Mouse (Mus musculus) lung, postnatal 0 days (tissue): ENCODE data around the gene Ifna12. TPM values are rescaled to one million over a fixed set of nuclear protein-coding genes. Genes with fewer than 3 reads are reported as not detected.
"Not testable (repeated sequence)": the region's sequence is repeated elsewhere in the genome, so short reads cannot be mapped to it uniquely, and the experiment has no call there.

Experiments
- ATAC-seq: fragments of 200-750 bp; cut with Nextera tagmentation; 2 replicates; pipeline ENCODE4 v1.8.0; 2017; ENCODE audit warnings: moderate library complexity
- DNase-seq: peaks from one replicate; pipeline ENCODE4 v3.0.0-alpha.2; 2016; ENCODE audit warnings: low spot score
- H3K27ac ChIP-seq: fragments of 300-500 bp; sonication (generic); 2 replicates; pipeline ENCODE4 v1.5.1; 2014; ENCODE audit warnings: antibody characterized with exemption, mild to moderate bottlenecking, low read length, mixed read lengths
- H3K27me3 ChIP-seq: fragments of 300-500 bp; sonication (generic); replicated peaks from 2 replicates; pipeline ENCODE4 v1.6.1; 2014; ENCODE audit warnings: low read length, mixed read lengths; ENCODE audit not compliant: insufficient read depth
- H3K36me3 ChIP-seq: fragments of 300-500 bp; sonication (generic); 2 replicates; pipeline ENCODE4 v1.6.1; 2014; ENCODE audit warnings: low read length, mixed read lengths; ENCODE audit not compliant: insufficient read depth
- H3K4me1 ChIP-seq: fragments of 300-500 bp; sonication (generic); 2 replicates; pipeline ENCODE4 v1.6.1; 2014; ENCODE audit warnings: antibody characterized with exemption, low read depth, low read length, mixed read lengths; ENCODE audit not compliant: insufficient read depth
- H3K4me2 ChIP-seq: fragments of 300-500 bp; sonication (generic); replicated peaks from 2 replicates; pipeline ENCODE4 v1.6.1; 2014; ENCODE audit warnings: low read depth, mild to moderate bottlenecking, low read length, moderate library complexity, mixed read lengths
- H3K4me3 ChIP-seq: fragments of 300-500 bp; sonication (generic); 2 replicates; pipeline ENCODE4 v1.5.1; 2014; ENCODE audit warnings: low read depth, low read length
- H3K9ac ChIP-seq: fragments of 300-500 bp; sonication (generic); replicated peaks from 2 replicates; pipeline ENCODE4 v1.6.1; 2014; ENCODE audit warnings: low read depth, mild to moderate bottlenecking
- H3K9me3 ChIP-seq: fragments of 300-500 bp; sonication (generic); 2 replicates; pipeline ENCODE4 v1.6.1; 2016; ENCODE audit warnings: low read length, mixed read lengths
- CTCF ChIP-seq: IDR thresholded peaks from 2 replicates; pipeline ENCODE4 v1.5.1; 2016; ENCODE audit warnings: antibody characterized with exemption, mild to moderate bottlenecking
- EP300 ChIP-seq: IDR thresholded peaks from 2 replicates; pipeline ENCODE4 v1.6.1; 2016; ENCODE audit warnings: antibody characterized with exemption, mild to moderate bottlenecking, control low read depth
- WGBS: fragments of 180-500 bp; shearing (Covaris S2); extraction: QIAGEN DNeasy Blood & Tissue Kit; methylation state at CpG from one replicate; pipeline ENCODE4 v1.1.7; 2014; 5-methylcytosine and 5-hydroxymethylcytosine counted together
- polyA plus RNA-seq: library from polyadenylated mRNA; unstranded; fragments of >200 nt; fragmentation: Nextera tagmentation; extraction: Ambion mirVana; gene quantifications from 2 replicates; pipeline ENCODE4 v1.2.1, GENCODE M21; 2015

The Ifna12 gene
- polyA plus RNA-seq, 1 experiment from 2014 or later, result not detected

GRCm38 (mm10) chr4:88592285-88592684 is 10.9 kb downstream of the Ifna12 start, which contains the start of gene Ifna9:
Gene Ifna9, minus strand, starts transcription at chr4:88592385.
- H3K27ac ChIP-seq, result no peak within 1 kb of the TSS
- no peaks in the 10 kb centered on the region for H3K27me3 ChIP-seq
- no peaks in the 10 kb centered on the region for H3K9me3 ChIP-seq
- H3K4me1 ChIP-seq, result no peaks in the 10 kb centered on the region
- H3K4me2 ChIP-seq, result no peak within 1 kb of the TSS
- TF ChIP-seq EP300, result no peak
- TF ChIP-seq CTCF, result no peak
- no peaks in the 10 kb centered on the region for H3K36me3 ChIP-seq
- 75% methylated on average over 1 of the region's 1 CpGs for WGBS
- ATAC-seq (no peak), DNase-seq (no peak)
- no peak within 1 kb of the TSS for H3K4me3 ChIP-seq
- no peak within 1 kb of the TSS for H3K9ac ChIP-seq

GRCm38 (mm10) chr4:88571698-88572097 is 31.5 kb downstream of the Ifna12 start, which contains the start of gene Ifna14:
Gene Ifna14, minus strand, starts transcription at chr4:88571798.
- no peak for TF ChIP-seq EP300
- no peak for TF ChIP-seq CTCF
- 67% methylated on average over 1 of the region's 1 CpGs for WGBS
- no peaks in the 10 kb centered on the region for H3K4me1 ChIP-seq
- no peak within 1 kb of the TSS for H3K27ac ChIP-seq
- no peak within 1 kb of the TSS for H3K9ac ChIP-seq
- H3K36me3 ChIP-seq, result no peaks in the 10 kb centered on the region
- no peaks in the 10 kb centered on the region for H3K9me3 ChIP-seq
- no peak for DNase-seq
- H3K4me2 ChIP-seq, result no peak within 1 kb of the TSS
- no peak within 1 kb of the TSS for H3K4me3 ChIP-seq
- no peak for ATAC-seq
- no peaks in the 10 kb centered on the region for H3K27me3 ChIP-seq

- no peaks in the 10 kb centered on the region for H3K9me3 ChIP-seq
- no peak for DNase-seq
- 90% methylated on average over 1 of the region's 1 CpGs for WGBS
- H3K4me3 ChIP-seq, result no peak overlapping the region
- no peak for ATAC-seq
- H3K36me3 ChIP-seq, result no peaks in the 10 kb centered on the region
- H3K27ac ChIP-seq, result no peak overlapping the region
- no peaks in the 10 kb centered on the region for H3K27me3 ChIP-seq
- no peak for TF ChIP-seq CTCF
- no peak for TF ChIP-seq EP300
- H3K4me2 ChIP-seq, result no peak overlapping the region
- no peaks in the 10 kb centered on the region for H3K4me1 ChIP-seq
- no peak overlapping the region for H3K9ac ChIP-seq
These were observed 41.4 kb downstream of the Ifna12 start for GRCm38 (mm10) chr4:88561791-88562190.

- not testable (repeated sequence) for H3K4me1 ChIP-seq, H3K9ac ChIP-seq, H3K4me3 ChIP-seq, DNase-seq, H3K27me3 ChIP-seq, H3K27ac ChIP-seq, ATAC-seq, H3K4me2 ChIP-seq, H3K9me3 ChIP-seq, H3K36me3 ChIP-seq
These were observed 45.0 kb downstream of the Ifna12 start, which contains the start of gene Ifna15 for GRCm38 (mm10) chr4:88558145-88558544. Gene Ifna15, minus strand, starts transcription at chr4:88558245.

Other genes starting within 250 kb of the Ifna12 start
- 10.2 and 11.3 TPM in 2 replicates for gene Hacd4, start 164.4 kb downstream of the Ifna12 start, polyA plus RNA-seq
- not detected in 2 replicates for gene Ifnb1, start 80.6 kb downstream of the Ifna12 start, polyA plus RNA-seq
- not detected in 2 replicates for gene Ifna15, start 45.1 kb downstream of the Ifna12 start, polyA plus RNA-seq
- gene Ifna14, start 31.6 kb downstream of the Ifna12 start, polyA plus RNA-seq, result not detected in 2 replicates
- gene Ifna9, start 11.0 kb downstream of the Ifna12 start, polyA plus RNA-seq, result not detected in 2 replicates
- not detected in 2 replicates for gene C87499, start 31.0 kb upstream of the Ifna12 start, polyA plus RNA-seq
- gene Ifna13, start 41.1 kb upstream of the Ifna12 start, polyA plus RNA-seq, result not detected in 2 replicates
- not detected in 2 replicates for gene Ifna16, start 73.5 kb upstream of the Ifna12 start, polyA plus RNA-seq
- not detected in 2 replicates for gene Ifna2, start 80.5 kb upstream of the Ifna12 start, polyA plus RNA-seq
- not detected in 2 replicates for gene Ifnab, start 88.0 kb upstream of the Ifna12 start, polyA plus RNA-seq
- gene Gm26566, start 118.4 kb upstream of the Ifna12 start, polyA plus RNA-seq, result 0.19 TPM in 1 of 2 replicates, not detected in the other
- gene Klhl9, start 119.1 kb upstream of the Ifna12 start, polyA plus RNA-seq, result 54.1 and 59.7 TPM in 2 replicates
- not detected in 2 replicates for gene Gm13271, start 151.5 kb upstream of the Ifna12 start, polyA plus RNA-seq
- gene Gm13283, start 156.7 kb upstream of the Ifna12 start, polyA plus RNA-seq, result 0.38 and 0.44 TPM in 2 replicates
- gene Gm13290, start 170.5 kb upstream of the Ifna12 start, polyA plus RNA-seq, result 0.40 TPM in 1 of 2 replicates, not detected in the other
- gene Gm13289, start 173.5 kb upstream of the Ifna12 start, polyA plus RNA-seq, result not detected in 2 replicates
- not detected in 2 replicates for gene Gm13272, start 176.5 kb upstream of the Ifna12 start, polyA plus RNA-seq
- 0.26 and 0.61 TPM in 2 replicates for gene Ifnz, start 178.8 kb upstream of the Ifna12 start, polyA plus RNA-seq
- 0.30 TPM in 1 of 2 replicates, not detected in the other for gene Gm13276, start 182.3 kb upstream of the Ifna12 start, polyA plus RNA-seq
- not detected in 2 replicates for gene Gm13277, start 185.3 kb upstream of the Ifna12 start, polyA plus RNA-seq
- gene Gm13278, start 188.2 kb upstream of the Ifna12 start, polyA plus RNA-seq, result not detected in 2 replicates
- gene Gm13275, start 191.1 kb upstream of the Ifna12 start, polyA plus RNA-seq, result not detected in 2 replicates
- gene Gm13279, start 194.0 kb upstream of the Ifna12 start, polyA plus RNA-seq, result not detected in 2 replicates
- 1.8 and 2.4 TPM in 2 replicates for gene Gm13285, start 196.3 kb upstream of the Ifna12 start, polyA plus RNA-seq
- not detected in 2 replicates for gene Gm13287, start 199.9 kb upstream of the Ifna12 start, polyA plus RNA-seq
- gene Gm13288, start 202.2 kb upstream of the Ifna12 start, polyA plus RNA-seq, result 0.05 TPM in 1 of 2 replicates, not detected in the other
- not detected in 2 replicates for gene Ifna7, start 212.9 kb upstream of the Ifna12 start, polyA plus RNA-seq
- gene Ifna11, start 216.6 kb upstream of the Ifna12 start, polyA plus RNA-seq, result not detected in 2 replicates
- gene Ifna6, start 224.0 kb upstream of the Ifna12 start, polyA plus RNA-seq, result not detected in 2 replicates
- gene Ifna5, start 232.1 kb upstream of the Ifna12 start, polyA plus RNA-seq, result not detected in 2 replicates
- not detected in 2 replicates for gene Ifna4, start 238.5 kb upstream of the Ifna12 start, polyA plus RNA-seq
- not detected in 2 replicates for gene Ifna1, start 246.7 kb upstream of the Ifna12 start, polyA plus RNA-seq